Mouse (Mus musculus) stomach, postnatal 0 days (tissue): ENCODE measurements around the gene Gabpb2. TPM values are rescaled to one million over a fixed set of nuclear protein-coding genes. Genes with fewer than 3 reads are reported as not detected.
A peak's percentile ranks its signal among the peaks of the same experiment; 100 is the strongest.

Experiments
- ATAC-seq: fragments of 200-750 bp; cut with Nextera tagmentation; 2 replicates; pipeline ENCODE4 v1.8.0; 2017; ENCODE audit not compliant: low FRiP score, low TSS enrichment
- DNase-seq: peaks from one replicate; pipeline ENCODE4 v3.0.0-alpha.2; 2016; ENCODE audit warnings: low spot score
- H3K27ac ChIP-seq: fragments of 300-500 bp; sonication (generic); replicated peaks from 2 replicates; pipeline ENCODE4 v1.5.1; 2014; ENCODE audit warnings: mild to moderate bottlenecking, control low read depth
- H3K27me3 ChIP-seq: fragments of 300-500 bp; sonication (generic); 2 replicates; pipeline ENCODE4 v1.6.1; 2014; ENCODE audit warnings: low read length; ENCODE audit not compliant: control insufficient read depth, insufficient read depth
- H3K36me3 ChIP-seq: fragments of 300-500 bp; sonication (generic); 2 replicates; pipeline ENCODE4 v1.6.1; 2014; ENCODE audit warnings: low read length, mixed read lengths; ENCODE audit not compliant: control insufficient read depth, insufficient read depth
- H3K4me1 ChIP-seq: fragments of 300-500 bp; sonication (generic); replicated peaks from 2 replicates; pipeline ENCODE4 v1.6.1; 2014; ENCODE audit warnings: antibody characterized with exemption; ENCODE audit not compliant: control insufficient read depth, insufficient read depth
- H3K4me2 ChIP-seq: fragments of 300-500 bp; sonication (generic); replicated peaks from 2 replicates; pipeline ENCODE4 v1.6.1; 2014; ENCODE audit warnings: low read depth, mild to moderate bottlenecking, control low read depth, moderate library complexity
- H3K4me3 ChIP-seq: fragments of 300-500 bp; sonication (generic); 2 replicates; pipeline ENCODE4 v1.5.1; 2014; ENCODE audit warnings: low read depth, low read length, control low read depth
- H3K9ac ChIP-seq: fragments of 300-500 bp; sonication (generic); 2 replicates; pipeline ENCODE4 v1.6.1; 2014; ENCODE audit warnings: mild to moderate bottlenecking, low read length, control low read depth, mixed read lengths
- H3K9me3 ChIP-seq: fragments of 300-500 bp; sonication (generic); 2 replicates; pipeline ENCODE4 v1.6.1; 2016; ENCODE audit warnings: low read length; ENCODE audit not compliant: control insufficient read depth
- CTCF ChIP-seq: IDR thresholded peaks from 2 replicates; pipeline ENCODE4 v1.5.1; 2016; ENCODE audit warnings: antibody characterized with exemption, low read depth, mild to moderate bottlenecking, moderate library complexity
- EP300 ChIP-seq: optimal IDR thresholded peaks from 2 replicates; pipeline ENCODE3; 2016; ENCODE audit warnings: antibody characterized with exemption
- WGBS: fragments of 180-500 bp; shearing (Covaris S2); extraction: QIAGEN DNeasy Blood & Tissue Kit; methylation state at CpG from one replicate; pipeline ENCODE4 v1.1.7; 2014; 5-methylcytosine and 5-hydroxymethylcytosine counted together
- polyA plus RNA-seq: library from polyadenylated mRNA; unstranded; fragments of >200 nt; fragmentation: Nextera tagmentation; extraction: Ambion mirVana; gene quantifications from 2 replicates; pipeline ENCODE4 v1.2.1, GENCODE M21; 2015

Gabpb2 gene
- polyA plus RNA-seq, 1 experiment from 2014 or later: 3.3 TPM

DNA sequence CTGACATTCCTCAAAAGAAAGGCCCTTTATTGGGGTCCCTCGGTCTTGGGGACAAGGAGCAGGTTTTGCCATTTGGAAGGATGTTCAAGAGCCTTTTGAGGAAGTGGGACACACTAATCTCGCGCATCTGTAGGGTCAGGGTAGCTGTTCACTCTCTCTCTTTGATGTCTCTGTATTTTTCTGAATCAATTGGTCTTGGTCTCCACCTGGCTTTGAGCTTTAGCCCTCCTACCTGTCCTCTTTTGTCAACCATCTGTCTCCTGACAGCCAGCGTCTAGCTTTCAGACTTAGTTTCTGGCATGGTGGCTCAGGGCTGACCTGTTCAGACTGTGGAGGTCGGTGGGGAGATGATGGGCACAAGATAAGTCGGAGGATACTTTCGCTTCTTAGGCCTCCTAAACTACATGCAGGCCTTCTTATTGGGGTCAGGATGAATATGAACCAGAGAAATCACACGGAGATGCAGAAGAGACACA lies 58.2 kb downstream of the Gabpb2 start:
- peak overlapping the region; percentile 41 for H3K9ac ChIP-seq
- ATAC-seq: no peak
- TF ChIP-seq CTCF (no peak), EP300 (no peak)
- WGBS: 27% methylated on average over 8 of the region's 8 CpGs
- no peaks in the 10 kb centered on the region for H3K36me3 ChIP-seq
- H3K27me3 ChIP-seq: no peaks in the 10 kb centered on the region
- H3K4me3 ChIP-seq: peak overlapping the region; percentile 76
- H3K27ac ChIP-seq: peak overlapping the region; percentile 49; the same call in 1 of the 2 replicates
- H3K9me3 ChIP-seq: no peaks in the 10 kb centered on the region
- DNase-seq: no peak
- peaks cover 9% of the 10 kb centered on the region for H3K4me1 ChIP-seq
- H3K4me2 ChIP-seq: peak overlapping the region; percentile 92

DNA sequence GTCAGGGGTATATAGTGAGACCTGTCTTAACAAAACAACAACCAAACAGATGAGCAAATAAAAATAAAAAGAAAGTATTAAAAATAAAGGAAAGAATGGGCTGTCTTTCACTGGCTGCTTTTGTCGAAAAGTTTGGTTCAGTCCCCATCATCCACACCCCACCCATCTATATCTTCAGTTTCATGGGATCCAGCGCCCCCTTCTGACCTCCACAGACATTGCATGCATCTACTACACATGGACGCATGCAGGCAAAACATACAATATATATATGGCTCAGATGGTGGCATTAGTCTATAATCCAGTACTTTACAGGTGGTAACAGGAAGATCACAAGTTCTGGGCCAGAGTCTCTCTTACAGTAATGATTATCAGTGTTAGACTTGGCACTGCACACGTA lies 63.8 kb downstream of the Gabpb2 start:
- no peak for DNase-seq
- WGBS: 49% methylated on average over 4 of the region's 4 CpGs

DNA sequence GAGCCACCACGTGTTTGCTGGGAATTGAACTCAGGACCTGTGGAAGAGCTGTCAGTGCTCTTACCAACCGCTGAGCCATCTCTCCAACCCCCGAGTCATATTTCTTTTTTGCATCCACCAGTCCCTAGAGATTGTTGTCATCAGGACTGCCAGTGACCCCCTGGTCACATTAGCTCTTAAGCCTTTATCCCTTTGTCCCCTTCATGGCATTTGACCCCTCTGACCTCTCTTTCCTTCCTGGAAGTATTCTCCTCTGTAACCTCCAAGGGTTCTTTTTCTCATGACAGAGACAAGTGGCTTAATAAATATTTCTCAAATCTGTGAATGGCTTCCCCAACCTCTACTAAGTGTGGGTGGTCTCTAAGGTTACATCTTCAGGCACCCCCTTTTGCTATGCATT lies 69.8 kb downstream of the Gabpb2 start:
- no peak for ATAC-seq
- WGBS: 56% methylated on average over 3 of the region's 3 CpGs
- TF ChIP-seq EP300: no peak
- TF ChIP-seq CTCF: no peak
- no peak for DNase-seq
- Histone ChIP-seq H3K4me2 (no peak overlapping the region), H3K4me1 (no peaks in the 10 kb centered on the region), H3K27me3 (no peaks in the 10 kb centered on the region), H3K9ac (no peak overlapping the region), H3K36me3 (no peaks in the 10 kb centered on the region), H3K27ac (no peak overlapping the region), H3K4me3 (no peak overlapping the region), H3K9me3 (no peaks in the 10 kb centered on the region)

More for the DNA sequence above, 63.8 kb downstream of the Gabpb2 start:
- Histone ChIP-seq H3K27ac (no peak overlapping the region), H3K9ac (no peak overlapping the region), H3K4me3 (no peak overlapping the region), H3K4me2 (no peak overlapping the region), H3K9me3 (no peaks in the 10 kb centered on the region), H3K36me3 (no peaks in the 10 kb centered on the region), H3K4me1 (no peaks in the 10 kb centered on the region), H3K27me3 (no peaks in the 10 kb centered on the region)
- TF ChIP-seq EP300 (no peak), CTCF (peak; percentile 72)
- no peak; the same call in 1 of the 2 replicates for ATAC-seq

DNA sequence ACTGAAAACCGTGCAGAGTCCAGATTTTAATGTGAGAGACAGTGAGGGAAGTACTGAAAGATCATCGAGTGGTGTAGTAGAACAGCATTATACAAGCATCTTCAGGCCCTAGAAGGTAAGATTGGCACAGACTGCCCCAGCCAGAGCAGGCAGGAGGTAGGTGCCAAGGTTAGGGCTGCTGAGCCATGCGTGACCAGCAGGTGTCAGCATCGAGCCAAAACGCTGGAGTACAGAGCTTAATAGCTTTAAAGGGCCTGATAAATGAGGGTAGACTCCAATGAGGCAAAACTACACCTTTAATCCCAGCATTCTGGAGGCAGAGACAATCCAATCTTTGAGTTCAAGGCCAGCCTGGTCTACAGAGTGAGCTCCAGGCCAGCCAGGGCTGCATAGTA lies 75.1 kb downstream of the Gabpb2 start:
- Histone ChIP-seq H3K4me3 (no peak overlapping the region), H3K4me1 (no peaks in the 10 kb centered on the region), H3K9ac (no peak overlapping the region), H3K27me3 (no peaks in the 10 kb centered on the region), H3K4me2 (no peak overlapping the region), H3K36me3 (0 out of 2 replicates have a peak, but pooled peaks cover 7% of the 10 kb centered on the region), H3K9me3 (no peaks in the 10 kb centered on the region), H3K27ac (no peak overlapping the region)
- TF ChIP-seq CTCF (peak; percentile 98), EP300 (no peak)
- peak; percentile 87 for ATAC-seq
- peak; percentile 89 for DNase-seq
- WGBS: 9% methylated on average over 5 of the region's 5 CpGs

DNA sequence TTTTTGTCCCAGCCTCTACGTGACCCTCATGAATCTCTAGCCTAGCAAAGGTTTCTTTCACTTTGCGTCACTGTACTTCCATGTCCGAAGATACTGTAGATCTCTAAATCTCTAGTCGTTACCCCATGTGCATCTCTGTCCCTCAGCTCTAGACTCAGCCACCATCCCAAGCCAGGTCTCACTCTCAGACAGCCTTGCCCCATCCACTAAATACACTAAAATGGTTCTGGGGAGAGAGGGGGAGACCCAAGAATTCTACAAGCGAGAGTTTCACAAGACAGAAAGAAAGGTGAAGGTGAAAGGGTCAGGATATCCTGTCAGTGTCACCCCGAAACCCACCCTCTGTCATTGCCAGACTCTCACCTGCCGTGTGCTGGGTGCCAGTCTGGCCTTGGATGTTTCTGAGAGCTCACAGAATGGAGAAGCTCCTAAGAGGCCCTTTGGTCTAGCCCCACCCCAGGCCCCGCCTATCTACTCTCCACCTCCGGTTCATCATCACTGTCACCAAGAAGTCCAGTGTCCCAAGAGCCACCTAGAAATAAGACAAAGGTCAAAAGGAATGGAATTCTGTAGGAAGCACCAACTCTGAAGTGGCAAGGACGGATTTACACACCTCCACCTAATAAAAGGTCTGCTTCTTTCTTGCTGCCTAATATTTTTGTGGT lies 75.6 kb downstream of the Gabpb2 start, which contains the start of gene Tnfaip8l2:
Tnfaip8l2 (minus strand) TSS at position 409 of the 665 bp plus-strand sequence.
- WGBS: 86% methylated on average over 10 of the region's 10 CpGs
- no peak within 1 kb of the TSS for H3K27ac ChIP-seq
- peak; percentile 48; the same call in 1 of the 2 replicates for ATAC-seq

DNA sequence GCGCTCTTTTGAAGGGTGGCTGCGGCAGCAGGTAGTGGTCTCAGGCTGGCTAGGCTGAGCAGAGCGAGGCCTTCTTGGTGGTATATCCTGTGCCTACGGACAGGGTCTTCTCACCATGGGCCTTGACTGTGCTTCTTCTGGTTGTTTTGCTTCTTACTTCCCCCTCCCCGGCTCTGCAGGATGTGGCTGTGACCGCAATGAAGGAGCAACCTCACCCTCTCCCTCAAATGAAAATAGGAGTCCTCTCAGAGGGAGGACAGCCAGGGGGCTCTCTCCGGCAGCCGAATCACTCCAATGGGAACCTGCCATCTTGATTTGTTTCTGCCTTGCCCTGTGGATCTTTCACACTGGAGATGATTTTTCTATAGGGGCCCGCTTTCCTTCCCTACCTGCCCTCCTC lies 76.2 kb downstream of the Gabpb2 start:
- no peak overlapping the region for H3K4me3 ChIP-seq
- DNase-seq: no peak
- no peak for TF ChIP-seq CTCF
- TF ChIP-seq EP300: no peak
- ATAC-seq: no peak
- H3K9me3 ChIP-seq: no peaks in the 10 kb centered on the region
- H3K36me3 ChIP-seq: 0 out of 2 replicates have a peak, but pooled peaks cover 7% of the 10 kb centered on the region
- no peaks in the 10 kb centered on the region for H3K4me1 ChIP-seq
- no peak overlapping the region for H3K27ac ChIP-seq
- H3K4me2 ChIP-seq: no peak overlapping the region
- no peaks in the 10 kb centered on the region for H3K27me3 ChIP-seq
- 92% methylated on average over 9 of the region's 9 CpGs for WGBS
- no peak overlapping the region for H3K9ac ChIP-seq

More for the DNA sequence above, 75.6 kb downstream of the Gabpb2 start, which contains the start of gene Tnfaip8l2:
- Histone ChIP-seq H3K4me1 (no peaks in the 10 kb centered on the region), H3K9me3 (no peaks in the 10 kb centered on the region), H3K4me2 (no peak within 1 kb of the TSS), H3K9ac (no peak within 1 kb of the TSS), H3K27me3 (no peaks in the 10 kb centered on the region), H3K4me3 (no peak within 1 kb of the TSS), H3K36me3 (0 out of 2 replicates have a peak, but pooled peaks cover 7% of the 10 kb centered on the region)
- TF ChIP-seq CTCF (no peak), EP300 (no peak)
- no peak for DNase-seq
